Mouse (Mus musculus) layer of hippocampus, adult 18-20 months (tissue): ENCODE data around the gene Ifi44. TPM values are rescaled to one million over a fixed set of nuclear protein-coding genes. Genes with fewer than 3 reads are reported as not detected.

ENCODE experiments used
- DNase-seq, 2 experiments: peaks; one replicate each; pipeline ENCODE4 v3.0.0; 2022; ENCODE audit warnings: low spot score in 2 of 2
- long read RNA-seq: library from polyadenylated mRNA; stranded (forward); transcript quantifications from one replicate; pipeline ENCODE4 v2.0.0, GENCODE M21; 2021
- total RNA-seq, 2 experiments: library from RNA; stranded (reverse); gene quantifications; 2 replicates each; pipeline ENCODE4 v1.2.3; 2021

Ifi44 gene
- not detected for total RNA-seq
- long read RNA-seq, result 0 reads

DNA sequence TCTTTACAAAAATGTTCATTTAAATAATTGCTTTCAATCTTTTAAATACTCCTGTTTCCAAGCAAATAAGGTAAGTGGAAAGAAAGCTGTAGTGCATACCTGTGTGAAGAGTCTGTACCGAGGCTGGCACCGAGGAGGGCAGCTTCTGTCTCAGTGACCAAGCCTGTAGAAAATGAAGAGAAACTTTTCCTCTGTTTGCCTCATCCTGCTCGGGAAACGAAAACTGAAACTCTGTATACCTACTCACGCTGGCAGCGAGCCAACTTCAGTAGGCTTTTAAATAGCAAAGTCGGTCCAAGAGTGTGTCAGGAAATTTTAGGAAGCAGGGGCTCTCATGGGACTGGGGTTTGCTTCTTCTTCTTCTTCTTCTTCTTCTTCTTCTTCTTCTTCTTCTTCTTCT, at the start of gene Ifi44:
TSS of gene Ifi44 (minus strand) at position 224 of the 400 bp plus-strand sequence.
- no peak for DNase-seq

DNA sequence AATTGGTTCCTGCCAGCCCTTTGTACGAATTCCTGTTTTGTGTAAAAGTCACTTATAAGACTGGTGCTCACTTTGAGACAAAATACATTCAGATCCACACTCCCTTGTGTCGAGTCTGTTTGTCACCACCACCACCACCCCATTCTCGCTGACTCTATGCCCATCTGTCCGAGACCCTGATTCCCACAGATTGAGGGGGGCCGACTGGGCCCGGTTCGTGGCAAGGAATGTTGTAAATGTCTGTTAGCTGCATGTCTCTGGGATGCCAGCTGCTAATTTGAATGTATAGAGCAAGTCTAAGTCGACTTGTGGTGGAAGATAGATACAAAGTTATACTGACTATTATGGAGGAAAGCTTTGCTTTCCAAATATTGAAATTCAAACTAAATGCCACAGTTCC, 38.9 kb upstream of the Ifi44 start:
- peak in 1 of 2 experiments; percentile 5 for DNase-seq

DNA sequence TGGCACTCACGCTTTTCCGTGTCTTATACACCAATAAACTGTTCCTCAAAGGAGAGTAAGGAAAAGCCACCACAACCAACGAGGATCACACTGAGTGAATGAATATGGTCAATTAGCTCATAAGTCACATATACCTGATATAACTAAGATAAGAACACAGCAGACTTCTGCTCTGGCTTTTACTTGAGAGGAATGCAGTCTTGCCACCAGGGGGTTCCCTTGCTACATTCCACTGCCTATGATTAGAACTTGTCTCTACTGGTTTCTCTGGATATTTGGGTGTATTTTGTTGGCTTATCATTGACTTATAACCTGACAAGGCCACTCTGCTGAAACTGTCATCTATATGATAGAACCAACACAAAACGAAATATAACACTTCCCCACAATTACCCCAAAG, 25.3 kb upstream of the Ifi44 start:
- peak; percentile 22 to 71 for DNase-seq

DNA sequence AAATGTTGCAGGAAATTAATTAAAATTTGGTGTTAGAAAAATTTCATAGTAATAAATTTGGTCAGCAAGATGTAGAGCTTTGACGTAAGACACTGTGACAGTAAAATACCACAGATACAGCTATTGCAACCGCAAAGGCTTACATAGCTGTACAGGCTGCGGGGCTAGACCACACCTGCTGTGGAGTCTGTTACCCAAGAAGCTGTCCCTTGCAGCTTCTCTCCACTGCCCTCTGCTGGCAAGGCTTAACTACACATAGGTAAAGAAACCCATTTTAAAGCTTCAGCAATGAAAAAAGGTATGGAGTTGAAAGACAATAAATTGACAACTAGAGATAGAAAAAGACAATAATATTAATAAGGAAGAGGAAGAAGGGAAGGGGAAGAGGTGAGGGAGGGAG, 21.3 kb upstream of the Ifi44 start:
- DNase-seq, result peak; percentile 22 to 67

DNA sequence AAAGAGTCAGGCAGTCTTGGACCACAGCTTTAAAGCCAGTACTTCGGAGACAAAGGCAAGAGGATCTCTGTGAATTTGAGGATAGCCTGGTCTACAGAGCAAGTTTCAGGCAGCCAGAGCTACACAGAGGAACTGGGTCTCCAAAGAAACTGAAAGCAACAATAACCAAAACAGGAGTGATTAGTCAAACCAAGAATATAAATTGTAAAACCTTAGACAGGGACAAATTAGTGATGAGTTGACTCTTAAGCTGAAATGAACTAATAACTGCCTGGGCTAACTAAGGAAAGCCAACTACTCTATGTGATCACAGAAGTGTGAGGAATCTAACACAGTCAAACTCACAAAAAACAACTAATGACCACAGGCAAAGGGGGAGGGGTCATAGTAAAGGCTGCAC, 1.2 kb downstream of the Ifi44 start:
- DNase-seq, result no peak

DNA sequence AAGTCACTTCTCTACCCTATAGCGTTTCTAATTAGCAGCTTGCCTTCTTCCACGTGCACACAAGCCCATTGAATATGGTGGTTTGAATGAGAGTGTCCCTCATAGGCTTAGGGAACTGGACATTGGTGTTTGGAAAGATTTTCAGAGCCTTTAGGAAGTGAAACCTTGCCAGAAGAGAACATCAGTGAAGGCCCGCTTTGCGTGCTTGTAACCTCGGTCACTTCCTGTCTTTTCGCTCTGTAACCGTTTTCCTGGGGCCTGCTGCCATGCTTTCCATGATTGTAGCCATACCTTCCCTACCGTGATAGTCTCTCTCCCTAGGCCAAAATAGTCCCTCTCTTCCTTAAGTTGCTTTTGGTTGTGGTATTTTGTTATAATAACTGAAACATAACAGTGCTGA, 3.7 kb downstream of the Ifi44 start:
- DNase-seq, result no peak

DNA sequence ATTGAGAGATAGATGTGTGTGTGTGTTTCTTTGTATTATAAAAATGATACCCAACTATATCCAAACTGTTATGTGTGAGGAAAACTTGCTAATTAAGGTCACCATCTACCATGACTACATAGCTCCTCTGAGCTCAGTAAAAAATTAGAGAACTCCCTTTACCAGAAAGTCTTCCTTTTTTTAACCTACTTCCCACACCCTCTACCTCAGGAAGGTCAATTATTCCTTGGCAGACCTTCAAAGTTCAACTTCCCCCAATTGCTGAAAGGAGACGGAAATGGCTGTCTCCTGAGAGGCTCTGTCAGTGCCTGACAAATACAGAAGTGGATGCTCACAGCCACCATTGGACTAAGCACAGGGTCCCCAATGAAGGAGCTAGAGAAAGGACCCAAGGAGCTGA, 7.5 kb downstream of the Ifi44 start:
- no peak for DNase-seq

DNA sequence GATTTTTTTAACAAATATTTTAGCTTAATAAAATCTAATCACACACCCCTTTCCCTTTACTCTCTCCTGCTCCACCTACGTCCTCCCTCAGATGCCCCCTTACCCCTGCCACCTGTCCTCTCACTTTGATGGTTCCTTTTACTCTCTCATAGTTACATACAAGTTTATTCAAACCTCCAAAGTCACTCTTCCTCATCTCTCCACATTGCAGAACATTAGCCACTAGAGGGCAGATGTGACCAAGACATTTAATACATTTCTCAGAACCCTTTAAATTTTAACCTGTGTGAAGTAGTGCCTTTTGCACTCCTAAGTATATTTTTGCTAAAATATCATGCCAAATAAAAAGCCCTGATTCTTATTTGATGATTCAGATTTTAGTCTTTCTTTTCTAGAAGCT, 33.5 kb downstream of the Ifi44 start:
- peak in 1 of 2 experiments; percentile 46 for DNase-seq

DNA sequence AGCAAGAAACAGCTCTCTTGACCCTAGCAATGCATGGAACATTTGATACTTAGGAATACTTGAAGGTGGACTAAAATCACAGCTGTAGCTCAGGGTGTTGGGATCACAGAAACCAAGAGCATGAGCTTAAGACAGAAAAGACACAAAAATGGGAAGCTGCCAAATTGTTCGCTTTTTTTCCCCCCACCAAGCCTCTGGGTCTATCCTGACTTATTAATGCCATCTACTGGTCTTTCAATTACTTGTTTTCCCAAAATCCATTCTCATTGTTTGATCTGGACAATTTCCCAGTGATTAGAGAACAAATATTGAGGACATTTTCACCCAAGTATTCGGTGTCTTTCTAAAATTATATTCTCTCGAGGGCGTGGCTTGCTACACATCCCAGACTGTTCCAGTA, 42.4 kb downstream of the Ifi44 start:
- DNase-seq, result peak in 1 of 2 experiments; percentile 29

Other genes with a start within 250 kb of the Ifi44 start
- not detected for gene Ifi44l, start 12.9 kb upstream of the Ifi44 start, total RNA-seq
- under 1 TPM; 0.36 to 0.47 TPM for gene Ptgfr, start 87.7 kb upstream of the Ifi44 start, total RNA-seq